Mouse (Mus musculus) limb, embryonic 14.5 days (tissue): ENCODE measurements at regions not wholly inside any gene's neighbourhood (a gene's known extent, or its start where the extent isn't known, plus 50 kb on each side); places are given as distances from the start of the nearest gene placed in this dataset.

Experiments used
- ATAC-seq: fragments of 200-750 bp; cut with Nextera tagmentation; 2 replicates; pipeline ENCODE4 v1.8.0; 2017; ENCODE audit warnings: low read depth, moderate number of reproducible peaks, moderate TSS enrichment; ENCODE audit not compliant: low FRiP score
- DNase-seq: peaks from one replicate; pipeline ENCODE4 v3.0.0-alpha.2; 2015; ENCODE audit warnings: low spot score
- H3K27ac ChIP-seq: fragments of 300-500 bp; sonication (generic); replicated peaks from 2 replicates; pipeline ENCODE4 v1.5.1; 2014; ENCODE audit warnings: low read depth, mild to moderate bottlenecking, low read length, moderate library complexity, mixed read lengths
- H3K27me3 ChIP-seq: fragments of 300-500 bp; sonication (generic); 2 replicates; pipeline ENCODE4 v1.6.1; 2014; ENCODE audit warnings: low read length, mixed read lengths; ENCODE audit not compliant: control insufficient read depth, insufficient read depth
- H3K36me3 ChIP-seq: fragments of 300-500 bp; sonication (generic); 2 replicates; pipeline ENCODE4 v1.6.1; 2014; ENCODE audit warnings: mild to moderate bottlenecking, low read length, moderate library complexity, mixed read lengths; ENCODE audit not compliant: control insufficient read depth, insufficient read depth
- H3K4me1 ChIP-seq: fragments of 300-500 bp; sonication (generic); 2 replicates; pipeline ENCODE4 v1.6.1; 2014; ENCODE audit warnings: antibody characterized with exemption, low read length, mixed read lengths; ENCODE audit not compliant: control insufficient read depth, insufficient read depth
- H3K4me2 ChIP-seq: fragments of 300-500 bp; sonication (generic); replicated peaks from 2 replicates; pipeline ENCODE4 v1.6.1; 2014; ENCODE audit warnings: low read depth, mild to moderate bottlenecking, low read length, moderate library complexity; ENCODE audit not compliant: severe bottlenecking
- H3K4me3 ChIP-seq: fragments of 300-500 bp; sonication (generic); replicated peaks from 2 replicates; pipeline ENCODE4 v1.5.1; 2014; ENCODE audit warnings: low read length
- H3K9ac ChIP-seq: fragments of 300-500 bp; sonication (generic); 2 replicates; pipeline ENCODE4 v1.6.1; 2014; ENCODE audit warnings: mild to moderate bottlenecking, low read depth, low read length, moderate library complexity; ENCODE audit not compliant: severe bottlenecking
- H3K9me3 ChIP-seq: fragments of 300-500 bp; sonication (generic); 2 replicates; pipeline ENCODE4 v1.6.1; 2016; ENCODE audit warnings: low read length; ENCODE audit not compliant: control insufficient read depth
- POLR2A ChIP-seq: fragments of 200-500 bp; IDR thresholded peaks from 2 replicates; pipeline ENCODE4 v1.8.0; 2012; ENCODE audit warnings: inconsistent platforms, mild to moderate bottlenecking, moderate library complexity, borderline replicate concordance; ENCODE audit not compliant: insufficient read depth, insufficient read length; ENCODE audit errors: extremely low read depth
- WGBS: fragments of 180-500 bp; shearing (Covaris S2); extraction: QIAGEN DNeasy Blood & Tissue Kit; methylation state at CpG from one replicate; pipeline ENCODE4 v1.1.7; 2014; 5-methylcytosine and 5-hydroxymethylcytosine counted together

GRCm38 (mm10) chr1:88784866-88785620, 83.0 kb upstream of the Arl4c start:
- Histone ChIP-seq H3K9ac (no peak overlapping the region), H3K27ac (no peak overlapping the region), H3K36me3 (no peaks in the 10 kb centered on the region), H3K4me1 (no peaks in the 10 kb centered on the region), H3K4me3 (no peak overlapping the region), H3K27me3 (no peaks in the 10 kb centered on the region), H3K4me2 (no peak overlapping the region), H3K9me3 (peaks cover 4% of the 10 kb centered on the region; the same call in 1 of the 2 replicates)
- 61% methylated on average over 4 of the region's 5 CpGs for WGBS
- no peak for TF ChIP-seq POLR2A
- ATAC-seq, result no peak
- DNase-seq, result no peak

- no peak overlapping the region for H3K4me2 ChIP-seq
- H3K4me1 ChIP-seq, result no peaks in the 10 kb centered on the region
- DNase-seq, result no peak
- H3K36me3 ChIP-seq, result no peaks in the 10 kb centered on the region
- no peak for ATAC-seq
- no peak overlapping the region for H3K9ac ChIP-seq
- no peak overlapping the region for H3K4me3 ChIP-seq
- H3K27me3 ChIP-seq, result no peaks in the 10 kb centered on the region
- peaks cover 4% of the 10 kb centered on the region; the same call in 1 of the 2 replicates for H3K9me3 ChIP-seq
- WGBS, result 89% methylated on average over 14 of the region's 14 CpGs
- H3K27ac ChIP-seq, result no peak overlapping the region
- TF ChIP-seq POLR2A, result no peak
Measured at GRCm38 (mm10) chr1:88786066-88786465, 84.0 kb upstream of the Arl4c start.

GRCm38 (mm10) chr1:88790674-88791073, 88.7 kb upstream of the Arl4c start:
- Histone ChIP-seq H3K27ac (no peak overlapping the region), H3K27me3 (no peaks in the 10 kb centered on the region), H3K4me1 (no peaks in the 10 kb centered on the region), H3K4me3 (no peak overlapping the region), H3K9ac (no peak overlapping the region), H3K4me2 (no peak overlapping the region), H3K9me3 (peaks cover 4% of the 10 kb centered on the region; the same call in 1 of the 2 replicates), H3K36me3 (no peaks in the 10 kb centered on the region)
- no peak for DNase-seq
- WGBS, result 82% methylated on average over 7 of the region's 7 CpGs
- TF ChIP-seq POLR2A, result no peak
- ATAC-seq, result no peak

GRCm38 (mm10) chr1:88794926-88795325, 92.9 kb upstream of the Arl4c start:
- no peak overlapping the region for H3K4me2 ChIP-seq
- DNase-seq, result no peak
- no peaks in the 10 kb centered on the region for H3K27me3 ChIP-seq
- 86% methylated on average over 10 of the region's 10 CpGs for WGBS
- no peak for TF ChIP-seq POLR2A
- H3K9me3 ChIP-seq, result no peaks in the 10 kb centered on the region
- no peak for ATAC-seq
- no peaks in the 10 kb centered on the region for H3K36me3 ChIP-seq
- no peak overlapping the region for H3K9ac ChIP-seq
- no peak overlapping the region for H3K27ac ChIP-seq
- H3K4me3 ChIP-seq, result no peak overlapping the region
- H3K4me1 ChIP-seq, result no peaks in the 10 kb centered on the region

- no peak for ATAC-seq
- H3K4me3 ChIP-seq, result no peak overlapping the region
- no peaks in the 10 kb centered on the region for H3K4me1 ChIP-seq
- 81% methylated on average over 14 of the region's 14 CpGs for WGBS
- no peaks in the 10 kb centered on the region for H3K36me3 ChIP-seq
- H3K9me3 ChIP-seq, result no peaks in the 10 kb centered on the region
- H3K9ac ChIP-seq, result no peak overlapping the region
- H3K27ac ChIP-seq, result no peak overlapping the region
- no peaks in the 10 kb centered on the region for H3K27me3 ChIP-seq
- H3K4me2 ChIP-seq, result no peak overlapping the region
- TF ChIP-seq POLR2A, result no peak
- DNase-seq, result no peak
Measured at GRCm38 (mm10) chr1:88798473-88798872, 96.5 kb upstream of the Arl4c start.
